10 mouse cellular contexts compared by ENCODE assay signal in genomic region chr7:114087986-114088385, GRCm38 (mm10). TPM values are rescaled to one million over a fixed set of nuclear protein-coding genes. Genes with fewer than 3 reads are reported as not detected.
A peak's percentile ranks its signal among the peaks of the same experiment; 100 is the strongest.
DNase-seq lines count a peak whose midpoint lies in the region; ATAC-seq lines count a peak whose summit lies in the region.
"Had no signal": no experiment of that assay in that cellular context is flagged by ENCODE, and none has a peak within 500 bp of the region (broad histone marks: within the 10 kb centered on the region; RNA-seq: fewer than 3 reads in every experiment).

No protein-coding gene starts in this region.

- WGBS in limb, embryonic 12.5 days, result 7% methylated on average over 11 of the region's 11 CpGs
- WGBS in limb, embryonic 10.5 days, result 13% methylated on average over 11 of the region's 11 CpGs
- WGBS in midbrain, embryonic 12.5 days, result 6% methylated on average over 11 of the region's 11 CpGs

- H3K4me3 ChIP-seq in limb, embryonic 12.5 days (replicated peaks), result no peak overlapping the region
- H3K4me3 ChIP-seq in limb, embryonic 10.5 days, result no peak overlapping the region
- H3K4me3 ChIP-seq in midbrain, embryonic 12.5 days, result no peak overlapping the region

- H3K36me3 ChIP-seq in limb, embryonic 12.5 days, result no peaks in the 10 kb centered on the region
- H3K36me3 ChIP-seq in limb, embryonic 10.5 days, result no peaks in the 10 kb centered on the region
- no peaks in the 10 kb centered on the region for H3K36me3 ChIP-seq in midbrain, embryonic 12.5 days

- H3K9ac ChIP-seq in limb, embryonic 12.5 days (replicated peaks), result no peak overlapping the region
- H3K9ac ChIP-seq in midbrain, embryonic 12.5 days (replicated peaks), result no peak overlapping the region

- no peaks in the 10 kb centered on the region for H3K9me3 ChIP-seq in limb, embryonic 12.5 days
- no peaks in the 10 kb centered on the region for H3K9me3 ChIP-seq in limb, embryonic 10.5 days (replicated peaks)
- no peaks in the 10 kb centered on the region for H3K9me3 ChIP-seq in midbrain, embryonic 12.5 days

- no peak for ATAC-seq in limb, embryonic 12.5 days (ENCODE audit: insufficient number of reproducible peaks, insufficient read depth, low FRiP score, low TSS enrichment, low read depth)
- no peak for ATAC-seq in midbrain, embryonic 12.5 days (ENCODE audit: low FRiP score, low read depth)

- peak overlapping the region; percentile 19; the same call in 1 of the 2 replicates for H3K4me2 ChIP-seq in limb, embryonic 12.5 days
- H3K4me2 ChIP-seq in midbrain, embryonic 12.5 days (replicated peaks), result peak overlapping the region; percentile 30

- no peak overlapping the region for H3K27ac ChIP-seq in limb, embryonic 12.5 days
- no peak overlapping the region for H3K27ac ChIP-seq in limb, embryonic 10.5 days
- H3K27ac ChIP-seq in midbrain, embryonic 12.5 days (replicated peaks), result no peak overlapping the region

- no peaks in the 10 kb centered on the region; the same call in 1 of the 2 replicates for H3K27me3 ChIP-seq in limb, embryonic 12.5 days
- no peaks in the 10 kb centered on the region for H3K27me3 ChIP-seq in limb, embryonic 10.5 days (ENCODE audit: low read depth, poor library complexity, severe bottlenecking)
- no peaks in the 10 kb centered on the region; the same call in none of the 2 replicates for H3K27me3 ChIP-seq in midbrain, embryonic 12.5 days

- H3K4me1 ChIP-seq in limb, embryonic 12.5 days (replicated peaks), result peaks cover 27% of the 10 kb centered on the region
- peaks cover 43% of the 10 kb centered on the region for H3K4me1 ChIP-seq in limb, embryonic 10.5 days
- H3K4me1 ChIP-seq in midbrain, embryonic 12.5 days, result peaks cover 16% of the 10 kb centered on the region

- peak; percentile 35 for DNase-seq in embryo, embryonic 10.5 days (ENCODE audit: low spot score)
- DNase-seq in embryo, embryonic 10 days (ENCODE audit: low spot score), result no peak
- DNase-seq in limb, embryonic 10.5 days (ENCODE audit: low spot score), result no peak
- peak; percentile 36 to 51 for DNase-seq in thymus, postnatal 10 days (ENCODE audit: low spot score in 2 of 2)
- DNase-seq in urinary bladder, adult 18-20 months (ENCODE audit: low spot score in 2 of 2), result no peak
- DNase-seq in right cerebral cortex, postnatal 10 days (ENCODE audit: low spot score in 2 of 2), result no peak
- DNase-seq: gastrocnemius, postnatal 36 days; right cerebral cortex, postnatal 4 days had no signal

RNA-seq across cellular contexts. Expression of gene Rras2, which starts 29.6 kb away (rescaled TPM):
- 23.4 and 26.4 TPM in 2 replicates for polyA plus RNA-seq in limb, embryonic 12.5 days (2016; fragmentation: Nextera tagmentation; extraction: Ambion mirVana)
- polyA plus RNA-seq in limb, embryonic 10.5 days (2016; fragmentation: Nextera tagmentation; extraction: Ambion mirVana), result 22.3 and 26.2 TPM in 2 replicates
- polyA plus RNA-seq in midbrain, embryonic 12.5 days (2016; fragmentation: Nextera tagmentation; extraction: Ambion mirVana), result 18.9 and 22.5 TPM in 2 replicates

Comparison
In these comparisons a context has a peak if more than half of its experiments do, and no peak if none do; other contexts are left out.
1. DNase-seq: peak in embryo, embryonic 10.5 days (single experiment) and thymus, postnatal 10 days (2 of 2); none in embryo, embryonic 10 days (single experiment), limb, embryonic 10.5 days (single experiment), urinary bladder, adult 18-20 months (0 of 2) and right cerebral cortex, postnatal 10 days (0 of 2).